ENCODE assay signal across 8 mouse cellular contexts in the genomic region with DNA sequence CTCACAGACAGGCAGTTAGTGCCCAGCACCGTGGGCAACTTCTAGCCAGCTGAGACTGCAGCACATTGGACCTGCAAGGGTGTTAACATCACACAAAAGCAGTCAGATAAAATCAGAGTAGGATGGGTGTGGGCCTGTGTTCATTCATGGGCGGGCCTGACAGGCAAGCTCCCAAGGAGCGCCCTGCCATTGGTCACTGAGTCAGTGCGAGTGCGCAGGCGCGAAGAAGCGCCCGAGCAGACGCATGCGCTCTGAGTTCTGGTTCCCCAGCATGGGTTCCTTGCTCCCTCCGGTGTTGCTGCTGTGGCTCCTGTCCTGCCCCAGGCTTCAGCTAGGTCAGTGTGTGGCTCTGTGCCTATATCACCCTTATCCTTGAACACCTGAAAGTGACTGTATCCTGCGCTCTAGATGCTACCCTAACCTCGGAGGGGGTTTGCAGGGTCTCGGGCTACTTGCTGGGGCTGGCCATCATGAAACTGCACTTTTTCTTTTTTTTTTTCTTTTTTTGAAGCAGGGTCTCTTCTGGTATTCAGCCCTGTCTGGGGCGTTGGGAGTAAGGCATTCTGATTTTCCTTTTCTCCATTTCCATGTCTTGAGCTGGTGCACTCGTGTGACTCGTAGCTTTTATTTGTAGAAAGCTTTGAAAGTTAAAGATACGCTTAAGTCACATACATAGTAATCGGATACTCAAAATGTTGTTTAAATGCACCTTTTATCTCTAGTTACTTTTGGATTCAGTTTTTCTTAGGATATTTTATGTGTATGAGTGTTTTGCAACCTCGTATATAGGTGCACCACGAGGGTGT. TPM values are rescaled to one million over a fixed set of nuclear protein-coding genes. Genes with fewer than 3 reads are reported as not detected.
A peak's percentile ranks its signal among the peaks of the same experiment; 100 is the strongest.
DNase-seq lines count a peak whose midpoint lies in the region; ATAC-seq lines count a peak whose summit lies in the region.

A gene (plus strand): TSS at position 235 of the 806 bp plus-strand sequence.

- peak within 1 kb of the TSS; percentile 58; the same call in 1 of the 2 replicates for H3K27ac ChIP-seq in lung, embryonic 16.5 days (ENCODE audit: low read length)

- H3K9ac ChIP-seq in lung, embryonic 16.5 days (ENCODE audit: low read length), result peak within 1 kb of the TSS; percentile 85

- 0 out of 2 replicates have a peak, but pooled peaks cover 3% of the 10 kb centered on the region for H3K4me1 ChIP-seq in lung, embryonic 16.5 days (replicated peaks; ENCODE audit: control insufficient read depth, insufficient read depth, low read length)

- peak within 1 kb of the TSS; percentile 78 for H3K4me3 ChIP-seq in lung, embryonic 16.5 days (ENCODE audit: low read length)

- no peaks in the 10 kb centered on the region for H3K9me3 ChIP-seq in lung, embryonic 16.5 days (ENCODE audit: control insufficient read depth, low read length)

- H3K36me3 ChIP-seq in lung, embryonic 16.5 days (ENCODE audit: control insufficient read depth, insufficient read depth, low read length), result peaks cover 11% of the 10 kb centered on the region

- peak; percentile 98 to 99 for ATAC-seq in hematopoietic stem cell, adult 5-6 weeks (replicated peaks in 1 of 2; ENCODE audit: insufficient read depth in 1 of 2, low FRiP score in 2 of 2, low TSS enrichment in 1 of 2, low read depth in 1 of 2, poor library complexity in 2 of 2, severe bottlenecking in 2 of 2)
- peak; percentile 100 for ATAC-seq in lung, embryonic 16.5 days (ENCODE audit: low read depth)

- WGBS in lung, embryonic 16.5 days, result 7% methylated on average over 22 of the region's 22 CpGs

- no peaks in the 10 kb centered on the region for H3K27me3 ChIP-seq in lung, embryonic 16.5 days (ENCODE audit: control insufficient read depth, insufficient read depth, low read depth, low read length)

- peak; percentile 90 for DNase-seq in MEL-GATA-1-ER (ENCODE audit: extremely low read depth, low read depth)
- peak; percentile 94 for DNase-seq in cerebellum, adult 8-10 months
- DNase-seq in forelimb bud, embryonic 11.5 days (ENCODE audit: low read depth, low spot score), result peak; percentile 97
- peak; percentile 90 for DNase-seq in layer of hippocampus, adult 9-10 months (ENCODE audit: low spot score)
- peak; percentile 96 for DNase-seq in ovary, postnatal 10 days (ENCODE audit: low spot score)
- DNase-seq in thymus, postnatal 10 days (ENCODE audit: low spot score in 2 of 2), result peak; percentile 92 to 94

- H3K4me2 ChIP-seq in lung, embryonic 16.5 days (ENCODE audit: low read depth, low read length), result peak within 1 kb of the TSS; percentile 61

RNA-seq across cellular contexts. Expression of the gene that starts here (rescaled TPM):
- total RNA-seq in hematopoietic stem cell, adult 5-6 weeks (2017), result 21.5 and 29.5 TPM in 2 replicates
- 40.1 and 51.4 TPM in 2 replicates for polyA plus RNA-seq in lung, embryonic 16.5 days (2015; fragmentation: Nextera tagmentation; extraction: Ambion mirVana)

Comparison
In these comparisons a context has a peak if more than half of its experiments do, and no peak if none do; other contexts are left out.
1. Peak in every context shown above with its lines: DNase-seq, ATAC-seq, H3K4me3 ChIP-seq and H3K27ac ChIP-seq.